Mouse (Mus musculus) E14TG2a.4 (cell line): ENCODE measurements around the gene Carm1.

Experiments used
- H3K27me3 ChIP-seq: 2 replicates; pipeline ENCODE4 v1.6.1; 2014; ENCODE audit warnings: low read length, control low read depth; ENCODE audit not compliant: insufficient read depth
- H3K36me3 ChIP-seq: 2 replicates; pipeline ENCODE4 v1.6.1; 2014; ENCODE audit warnings: low read length, control low read depth; ENCODE audit not compliant: insufficient read depth
- H3K4me1 ChIP-seq: replicated peaks from 2 replicates; pipeline ENCODE4 v1.6.1; 2014; ENCODE audit warnings: low read depth, low read length, control low read depth
- H3K4me3 ChIP-seq: replicated peaks from 2 replicates; pipeline ENCODE4 v1.5.1; 2014; ENCODE audit warnings: mild to moderate bottlenecking, low read length
- H3K9me3 ChIP-seq: 2 replicates; pipeline ENCODE4 v1.6.1; 2014; ENCODE audit warnings: low read length, control low read depth
- CTCF ChIP-seq: conservative IDR thresholded peaks from 2 replicates; pipeline ENCODE4 v1.5.1; 2014; ENCODE audit warnings: low read length
- NANOG ChIP-seq: IDR thresholded peaks from 2 replicates; pipeline ENCODE4 v1.6.1; 2014; ENCODE audit warnings: borderline replicate concordance, low read length, mixed read lengths
- POU5F1 ChIP-seq: IDR thresholded peaks from 2 replicates; pipeline ENCODE4 v1.6.1; 2014; ENCODE audit warnings: low read length, borderline replicate concordance

The Carm1 gene

GRCm38 (mm10) chr9:21546789-21547074 lies at the start of gene Carm1:
Gene Carm1 (plus strand): TSS chr9:21546894.
- Histone ChIP-seq H3K4me3 (peak within 1 kb of the TSS; percentile 93), H3K36me3 (peaks cover 35% of the 10 kb centered on the region), H3K27me3 (no peaks in the 10 kb centered on the region), H3K9me3 (no peaks in the 10 kb centered on the region), H3K4me1 (peaks cover 56% of the 10 kb centered on the region)
- TF ChIP-seq CTCF, result no peak
- no peak for TF ChIP-seq POU5F1
- TF ChIP-seq NANOG, result no peak

- Histone ChIP-seq H3K4me1 (peaks cover 58% of the 10 kb centered on the region), H3K27me3 (no peaks in the 10 kb centered on the region), H3K36me3 (peaks cover 79% of the 10 kb centered on the region), H3K4me3 (peak overlapping the region; percentile 69), H3K9me3 (no peaks in the 10 kb centered on the region)
- TF ChIP-seq CTCF (no peak), POU5F1 (no peak), NANOG (no peak)
Measured at GRCm38 (mm10) chr9:21497050-21497542, 49.6 kb upstream of the Carm1 start.

- TF ChIP-seq POU5F1 (no peak), NANOG (no peak), CTCF (no peak)
- no peaks in the 10 kb centered on the region for H3K9me3 ChIP-seq
- no peaks in the 10 kb centered on the region for H3K27me3 ChIP-seq
- H3K4me1 ChIP-seq, result peaks cover 54% of the 10 kb centered on the region
- H3K36me3 ChIP-seq, result peaks cover 80% of the 10 kb centered on the region
- peak overlapping the region; percentile 69; the same call in 1 of the 2 replicates for H3K4me3 ChIP-seq
Measured at GRCm38 (mm10) chr9:21497664-21498063, 49.0 kb upstream of the Carm1 start.

- no peaks in the 10 kb centered on the region for H3K27me3 ChIP-seq
Measured at GRCm38 (mm10) chr9:21498284-21498902, 48.3 kb upstream of the Carm1 start.

GRCm38 (mm10) chr9:21503352-21503751 lies 43.3 kb upstream of the Carm1 start:
- Histone ChIP-seq H3K36me3 (peaks cover 85% of the 10 kb centered on the region), H3K4me3 (no peak overlapping the region), H3K4me1 (peaks cover 31% of the 10 kb centered on the region), H3K27me3 (no peaks in the 10 kb centered on the region), H3K9me3 (no peaks in the 10 kb centered on the region)
- no peak for TF ChIP-seq CTCF
- no peak for TF ChIP-seq NANOG
- no peak for TF ChIP-seq POU5F1

More at GRCm38 (mm10) chr9:21498284-21498902, 48.3 kb upstream of the Carm1 start:
- H3K9me3 ChIP-seq, result no peaks in the 10 kb centered on the region
- TF ChIP-seq CTCF, result no peak
- TF ChIP-seq POU5F1, result no peak
- TF ChIP-seq NANOG, result no peak
- peaks cover 80% of the 10 kb centered on the region for H3K36me3 ChIP-seq
- no peak overlapping the region for H3K4me3 ChIP-seq
- peaks cover 47% of the 10 kb centered on the region for H3K4me1 ChIP-seq

- no peaks in the 10 kb centered on the region for H3K9me3 ChIP-seq
- peaks cover 45% of the 10 kb centered on the region for H3K4me1 ChIP-seq
- peaks cover 75% of the 10 kb centered on the region for H3K36me3 ChIP-seq
- no peaks in the 10 kb centered on the region for H3K27me3 ChIP-seq
- no peak overlapping the region for H3K4me3 ChIP-seq
- TF ChIP-seq NANOG (no peak), CTCF (no peak), POU5F1 (no peak)
Measured at GRCm38 (mm10) chr9:21505767-21506166, 40.9 kb upstream of the Carm1 start.

- Histone ChIP-seq H3K27me3 (no peaks in the 10 kb centered on the region), H3K4me1 (peaks cover 53% of the 10 kb centered on the region), H3K36me3 (peaks cover 62% of the 10 kb centered on the region), H3K9me3 (no peaks in the 10 kb centered on the region), H3K4me3 (0 out of 2 replicates have a peak overlapping the region, but pooled peaks have one; percentile 13)
- TF ChIP-seq CTCF, result no peak
- TF ChIP-seq POU5F1, result no peak
- no peak for TF ChIP-seq NANOG
Measured at GRCm38 (mm10) chr9:21507753-21508430, 38.8 kb upstream of the Carm1 start.

GRCm38 (mm10) chr9:21508871-21509404 lies 37.8 kb upstream of the Carm1 start:
- H3K27me3 ChIP-seq, result no peaks in the 10 kb centered on the region
- H3K36me3 ChIP-seq, result peaks cover 54% of the 10 kb centered on the region
- peak overlapping the region; percentile 93 for H3K4me3 ChIP-seq
- TF ChIP-seq NANOG, result no peak
- no peak for TF ChIP-seq CTCF
- no peak for TF ChIP-seq POU5F1
- peaks cover 8% of the 10 kb centered on the region for H3K9me3 ChIP-seq
- H3K4me1 ChIP-seq, result peaks cover 53% of the 10 kb centered on the region

- TF ChIP-seq POU5F1 (no peak), NANOG (no peak), CTCF (no peak)
- H3K4me1 ChIP-seq, result peaks cover 59% of the 10 kb centered on the region
Measured at GRCm38 (mm10) chr9:21509772-21510688, 36.7 kb upstream of the Carm1 start, which contains the start of gene Tmed1. Gene Tmed1 (minus strand): TSS chr9:21510252.

More at GRCm38 (mm10) chr9:21509772-21510688, 36.7 kb upstream of the Carm1 start, which contains the start of gene Tmed1:
- no peaks in the 10 kb centered on the region for H3K27me3 ChIP-seq
- peak within 1 kb of the TSS; percentile 93 for H3K4me3 ChIP-seq
- H3K36me3 ChIP-seq, result peaks cover 43% of the 10 kb centered on the region
- peaks cover 8% of the 10 kb centered on the region for H3K9me3 ChIP-seq
